Mouse (Mus musculus) kidney, adult 2 months (tissue): Measurements from ENCODE around the gene Hoxd8. TPM values are rescaled to one million over a fixed set of nuclear protein-coding genes. Genes with fewer than 3 reads are reported as not detected.

Source experiments
- DNase-seq: peaks from one replicate; pipeline ENCODE4 v3.0.0; 2021
- H3K27ac ChIP-seq: fragments of 200-500 bp; 2 replicates; pipeline ENCODE4 v1.5.1; 2012; ENCODE audit warnings: low read depth, low read length, control low read depth, inconsistent platforms; ENCODE audit not compliant: insufficient read depth
- H3K27me3 ChIP-seq: fragments of 200-500 bp; replicated peaks from 2 replicates; pipeline ENCODE4 v1.6.1; 2012; ENCODE audit warnings: mild to moderate bottlenecking, moderate library complexity, low read length, inconsistent platforms; ENCODE audit not compliant: control insufficient read depth, insufficient read depth
- H3K36me3 ChIP-seq: fragments of 200-500 bp; 2 replicates; pipeline ENCODE4 v1.6.1; 2012; ENCODE audit warnings: mild to moderate bottlenecking, moderate library complexity, low read length, inconsistent platforms; ENCODE audit not compliant: control insufficient read depth, insufficient read depth
- H3K4me1 ChIP-seq: fragments of 200-500 bp; 2 replicates; pipeline ENCODE4 v1.6.1; 2011; ENCODE audit warnings: low read length; ENCODE audit not compliant: control insufficient read depth, insufficient read depth
- H3K4me3 ChIP-seq: fragments of 200-500 bp; 2 replicates; pipeline ENCODE4 v1.5.1; 2011; ENCODE audit warnings: mild to moderate bottlenecking, low read depth, low read length, control low read depth; ENCODE audit not compliant: insufficient read depth
- CTCF ChIP-seq: fragments of 200-500 bp; conservative IDR thresholded peaks from 2 replicates; pipeline ENCODE4 v1.5.1; 2011; ENCODE audit warnings: low read depth, mild to moderate bottlenecking, control low read depth, low read length, moderate library complexity, mixed read lengths; ENCODE audit not compliant: insufficient read depth, insufficient read length
- POLR2A ChIP-seq: fragments of 200-500 bp; IDR thresholded peaks from one replicate; pipeline ENCODE4 v1.6.1; 2011; ENCODE audit warnings: low read depth, low read length, control low read depth
- WGBS: fragments of 180-500 bp; shearing (Covaris S2); methylation state at CpG from one replicate; pipeline ENCODE4 v1.1.7; 2018; 5-methylcytosine and 5-hydroxymethylcytosine counted together
- polyA plus RNA-seq: library from polyadenylated mRNA; depleted of rRNA; stranded (reverse); fragments of >200 nt; gene quantifications from 2 replicates; pipeline ENCODE4 v1.2.3, GENCODE M21; 2012

Gene Hoxd8
- polyA plus RNA-seq, 1 experiment, result 45.8 TPM

DNA sequence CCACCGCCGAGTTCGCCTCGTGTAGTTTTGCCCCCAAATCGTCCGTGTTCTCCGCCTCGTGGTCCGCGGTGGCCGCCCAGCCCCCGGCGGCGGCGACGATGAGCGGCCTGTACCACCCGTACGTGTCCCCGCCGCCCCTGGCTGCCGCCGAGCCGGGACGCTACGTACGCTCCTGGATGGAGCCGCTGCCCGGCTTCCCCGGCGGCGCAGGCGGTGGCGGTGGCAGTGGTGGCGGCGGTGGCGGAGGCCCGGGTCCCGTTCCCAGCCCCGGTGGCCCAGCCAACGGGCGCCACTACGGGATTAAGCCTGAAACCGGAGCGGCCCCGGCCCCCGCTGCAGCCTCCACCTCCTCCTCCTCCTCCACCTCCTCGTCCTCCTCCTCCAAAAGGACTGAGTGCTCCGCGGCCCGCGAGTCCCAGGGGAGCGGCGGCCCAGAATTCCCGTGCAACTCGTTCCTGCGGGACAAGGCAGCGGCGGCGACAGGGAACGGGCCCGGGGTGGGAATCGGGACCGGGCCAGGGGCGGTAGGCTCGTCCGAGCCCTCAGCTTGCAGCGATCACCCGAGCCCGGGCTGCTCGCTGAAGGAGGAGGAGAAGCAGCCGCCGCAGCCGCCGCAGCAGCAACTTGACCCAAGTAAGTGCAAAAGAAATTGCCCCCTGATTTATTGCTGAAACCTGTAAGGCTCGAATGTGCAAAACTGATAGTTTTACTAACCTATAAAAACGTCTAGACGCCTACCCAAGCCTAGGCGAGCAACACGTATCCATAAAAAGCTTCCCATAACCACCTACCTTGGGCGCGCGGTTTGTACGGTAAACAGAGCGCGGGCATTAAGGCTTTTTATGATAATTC lies 6.0 kb upstream of the Hoxd8 start:
- peak; percentile 57 for DNase-seq
- Histone ChIP-seq H3K4me3 (peak overlapping the region; percentile 84), H3K4me1 (no peaks in the 10 kb centered on the region), H3K27me3 (no peaks in the 10 kb centered on the region), H3K27ac (peak overlapping the region; percentile 94), H3K36me3 (no peaks in the 10 kb centered on the region)
- 2% methylated on average over 82 of the region's 86 CpGs for WGBS
- no peak for TF ChIP-seq CTCF
- no peak for TF ChIP-seq POLR2A

DNA sequence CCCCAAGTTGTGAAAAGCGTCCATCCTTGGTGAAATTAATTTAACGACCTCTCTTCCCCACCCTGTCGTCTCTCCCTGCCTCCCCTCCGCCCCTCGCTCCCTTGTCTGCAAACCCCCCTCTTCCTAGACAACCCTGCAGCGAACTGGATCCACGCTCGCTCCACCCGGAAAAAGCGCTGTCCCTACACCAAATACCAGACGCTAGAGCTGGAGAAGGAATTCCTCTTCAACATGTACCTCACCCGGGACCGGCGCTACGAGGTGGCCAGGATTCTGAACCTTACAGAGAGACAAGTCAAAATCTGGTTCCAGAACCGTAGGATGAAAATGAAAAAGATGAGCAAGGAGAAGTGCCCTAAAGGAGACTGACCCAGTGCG lies 5.4 kb upstream of the Hoxd8 start:
- no peaks in the 10 kb centered on the region for H3K36me3 ChIP-seq
- TF ChIP-seq POLR2A (no peak), CTCF (no peak)
- WGBS, result 12% methylated on average over 17 of the region's 17 CpGs
- no peaks in the 10 kb centered on the region for H3K4me1 ChIP-seq
- H3K27ac ChIP-seq, result peak overlapping the region; percentile 94
- peak overlapping the region; percentile 84 for H3K4me3 ChIP-seq
- peak; percentile 46 for DNase-seq
- H3K27me3 ChIP-seq, result no peaks in the 10 kb centered on the region

DNA sequence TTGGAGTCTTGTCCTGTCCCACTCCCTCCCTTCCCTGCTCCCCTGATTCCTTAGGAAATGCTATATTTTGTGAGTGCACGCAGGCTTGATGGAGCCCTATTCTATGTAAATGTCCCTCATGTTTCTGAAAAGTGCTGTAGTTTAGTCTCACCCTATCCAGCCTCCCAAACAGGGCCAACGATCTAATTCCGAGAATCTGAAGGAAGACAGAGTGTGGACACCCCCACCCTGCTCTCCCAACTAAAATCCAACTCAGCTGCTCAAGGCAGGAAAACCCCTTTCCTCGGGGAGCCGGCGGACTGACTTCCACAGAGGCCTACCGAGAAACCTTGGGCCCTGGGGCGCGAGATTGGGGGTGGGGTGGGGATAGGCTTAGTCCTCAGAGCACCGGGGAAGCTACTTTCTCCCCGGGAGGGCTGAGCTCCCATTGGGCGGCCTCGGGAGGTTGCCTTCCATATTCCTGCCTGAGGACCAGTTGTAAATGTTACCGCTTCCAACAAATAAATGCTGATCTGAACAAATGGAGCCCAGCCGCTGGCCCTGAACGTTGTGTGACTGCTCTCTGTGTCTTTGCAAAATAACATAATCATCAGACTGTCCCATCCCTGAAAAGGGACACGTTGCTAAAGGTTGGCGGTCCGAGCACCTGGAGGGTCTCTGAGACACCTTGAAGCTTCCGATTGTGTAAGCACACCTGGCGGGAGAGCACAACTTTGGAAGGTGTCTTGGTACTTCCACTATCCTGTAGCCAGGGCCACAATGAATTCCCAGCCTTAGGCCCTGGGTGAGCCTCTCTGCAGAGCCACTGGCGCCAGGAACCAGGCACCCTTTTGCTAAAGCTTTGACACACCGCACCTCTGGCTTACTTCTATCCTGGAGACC lies 4.5 kb upstream of the Hoxd8 start:
- H3K27me3 ChIP-seq, result no peaks in the 10 kb centered on the region
- no peaks in the 10 kb centered on the region for H3K36me3 ChIP-seq
- peak overlapping the region; percentile 94 for H3K27ac ChIP-seq
- TF ChIP-seq POLR2A, result no peak
- WGBS, result 39% methylated on average over 23 of the region's 23 CpGs
- no peaks in the 10 kb centered on the region for H3K4me1 ChIP-seq
- H3K4me3 ChIP-seq, result peak overlapping the region; percentile 84
- no peak for DNase-seq

DNA sequence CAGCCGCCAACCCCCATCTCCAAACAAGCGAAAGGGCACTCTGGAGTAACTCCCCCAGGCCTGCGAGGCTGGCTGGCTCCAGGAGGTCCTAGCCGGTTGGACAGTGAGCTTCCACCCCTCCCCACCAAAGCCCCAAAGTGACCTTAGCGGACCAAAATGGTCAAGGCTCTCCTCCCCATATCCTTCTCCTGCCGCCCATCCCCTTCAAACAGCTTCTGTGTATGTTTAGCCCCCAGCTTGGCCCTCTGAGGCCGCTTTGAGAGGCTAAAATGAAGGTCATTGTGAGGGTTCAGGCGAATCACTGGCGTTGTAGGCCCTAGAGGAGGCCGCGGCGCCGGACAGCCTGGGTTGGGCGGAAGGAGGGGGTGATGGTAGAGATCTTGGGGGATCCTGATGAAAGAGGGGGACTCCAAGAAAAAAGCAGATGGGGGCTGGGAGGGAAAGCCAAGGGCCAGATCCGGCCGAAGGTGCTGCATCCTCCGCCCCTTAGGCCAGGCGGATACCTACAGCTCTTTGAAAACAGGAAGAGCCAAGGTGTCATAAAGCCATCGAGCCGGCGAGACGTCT lies 3.8 kb upstream of the Hoxd8 start:
- Histone ChIP-seq H3K36me3 (no peaks in the 10 kb centered on the region), H3K4me1 (no peaks in the 10 kb centered on the region), H3K4me3 (peak overlapping the region; percentile 84), H3K27ac (peak overlapping the region; percentile 94), H3K27me3 (no peaks in the 10 kb centered on the region)
- TF ChIP-seq CTCF, result no peak
- no peak for TF ChIP-seq POLR2A
- peak; percentile 75 for DNase-seq
- WGBS, result 48% methylated on average over 22 of the region's 22 CpGs

DNA sequence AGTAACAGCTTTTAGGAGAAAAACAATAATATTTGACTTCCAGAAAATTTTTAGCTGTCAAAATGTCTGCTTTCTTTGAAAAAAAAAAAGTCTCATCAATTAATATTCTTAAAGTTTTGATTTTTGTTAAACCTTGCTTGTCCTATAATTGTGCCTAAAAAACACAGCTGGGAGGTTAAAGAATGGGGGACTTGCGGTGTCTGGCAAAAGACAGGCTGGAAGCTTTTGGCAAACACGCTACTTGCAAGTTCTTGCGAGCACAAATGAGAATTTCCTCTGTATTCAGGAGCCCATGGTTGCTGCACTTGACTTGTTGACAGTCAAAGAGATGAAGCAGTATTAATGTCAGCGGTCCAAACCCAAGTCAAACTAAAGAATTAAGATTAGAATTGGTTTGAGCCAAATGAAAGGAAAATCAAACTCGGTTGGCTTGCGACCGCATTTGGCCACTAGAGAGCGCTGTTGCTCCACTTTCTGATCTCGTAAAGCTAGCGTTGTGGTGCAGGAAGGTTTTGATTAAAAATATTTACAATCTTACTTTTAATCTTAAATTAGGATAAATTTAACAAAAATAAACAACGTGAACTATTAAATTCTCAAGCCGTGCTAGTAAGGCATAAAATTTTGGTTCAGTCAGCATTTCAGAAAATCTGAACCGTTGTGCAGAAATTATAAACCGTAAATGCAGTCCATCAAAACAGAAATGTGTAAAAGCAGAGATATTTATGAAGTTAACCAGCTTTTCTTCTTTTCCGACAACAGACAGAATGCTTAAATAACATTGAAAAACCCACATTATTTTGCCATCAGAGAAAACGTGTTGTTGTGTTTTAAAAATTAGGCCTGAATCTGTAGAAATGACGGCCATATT lies 2.2 kb upstream of the Hoxd8 start:
- no peaks in the 10 kb centered on the region for H3K4me1 ChIP-seq
- peak overlapping the region; percentile 32 for H3K4me3 ChIP-seq
- WGBS, result 20% methylated on average over 17 of the region's 17 CpGs
- TF ChIP-seq CTCF (peak; percentile 89), POLR2A (no peak)
- no peaks in the 10 kb centered on the region for H3K36me3 ChIP-seq
- no peaks in the 10 kb centered on the region for H3K27me3 ChIP-seq
- H3K27ac ChIP-seq, result peak overlapping the region; percentile 90
- peak; percentile 89 for DNase-seq

DNA sequence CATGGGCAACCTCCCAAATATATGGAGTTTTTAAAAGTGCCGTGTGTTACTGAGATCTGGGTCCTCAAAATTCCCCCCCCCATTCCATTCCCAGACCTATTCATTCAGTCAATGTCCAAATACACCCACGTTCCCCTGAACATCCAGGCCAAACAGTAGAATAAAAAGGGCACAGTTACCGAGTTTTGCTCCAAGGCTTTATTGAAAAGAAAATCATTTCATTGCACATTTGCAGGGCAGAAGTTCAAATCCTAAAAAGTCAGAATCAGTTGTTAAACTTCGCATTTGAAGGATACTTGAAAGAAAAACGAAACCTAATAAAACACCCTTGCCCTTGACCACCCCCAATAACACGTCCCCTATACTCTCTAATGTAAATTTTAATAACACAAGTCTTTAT lies 1.6 kb upstream of the Hoxd8 start:
- no peaks in the 10 kb centered on the region for H3K4me1 ChIP-seq
- no peak for TF ChIP-seq POLR2A
- no peak for TF ChIP-seq CTCF
- no peak for DNase-seq
- no peaks in the 10 kb centered on the region for H3K36me3 ChIP-seq
- peak overlapping the region; percentile 78 for H3K27ac ChIP-seq
- WGBS, result 63% methylated on average over 6 of the region's 6 CpGs
- H3K27me3 ChIP-seq, result no peaks in the 10 kb centered on the region
- no peak overlapping the region for H3K4me3 ChIP-seq
